Mouse (Mus musculus): ENCODE data around the gene Usp16. TPM values are rescaled to one million over a fixed set of nuclear protein-coding genes. Genes with fewer than 3 reads are reported as not detected.
"Not testable (repeated sequence)": the region's sequence is repeated elsewhere in the genome, so short reads cannot be mapped to it uniquely, and the experiment has no call there.

Gene Usp16
- polyA plus RNA-seq, 1 experiment, result 47.9 TPM

DNA sequence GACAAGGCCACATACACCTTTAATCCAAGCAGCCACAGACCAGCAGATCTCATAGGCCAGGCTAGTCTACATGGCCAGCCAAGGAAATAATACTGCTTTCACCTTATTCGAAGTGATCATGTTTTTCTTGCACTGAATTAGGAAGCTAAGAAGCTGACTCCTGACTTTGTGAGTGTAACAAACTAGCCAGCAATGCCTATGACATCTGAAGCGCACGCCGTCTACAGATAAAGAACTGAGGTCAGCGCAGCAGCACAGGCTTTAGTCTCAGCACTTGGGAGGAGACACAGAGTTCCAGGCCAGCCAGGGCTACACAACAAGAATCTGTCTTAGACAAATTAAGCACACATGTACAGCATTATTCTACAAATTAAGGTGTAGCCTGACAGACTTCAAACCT, 32.2 kb downstream of the Usp16 start:
- no peak for DNase-seq (ENCODE audit: low spot score)

GRCm38 (mm10) chr16:87488605-87489004, 34.1 kb downstream of the Usp16 start:
- no peak for DNase-seq (ENCODE audit: low spot score)

DNA sequence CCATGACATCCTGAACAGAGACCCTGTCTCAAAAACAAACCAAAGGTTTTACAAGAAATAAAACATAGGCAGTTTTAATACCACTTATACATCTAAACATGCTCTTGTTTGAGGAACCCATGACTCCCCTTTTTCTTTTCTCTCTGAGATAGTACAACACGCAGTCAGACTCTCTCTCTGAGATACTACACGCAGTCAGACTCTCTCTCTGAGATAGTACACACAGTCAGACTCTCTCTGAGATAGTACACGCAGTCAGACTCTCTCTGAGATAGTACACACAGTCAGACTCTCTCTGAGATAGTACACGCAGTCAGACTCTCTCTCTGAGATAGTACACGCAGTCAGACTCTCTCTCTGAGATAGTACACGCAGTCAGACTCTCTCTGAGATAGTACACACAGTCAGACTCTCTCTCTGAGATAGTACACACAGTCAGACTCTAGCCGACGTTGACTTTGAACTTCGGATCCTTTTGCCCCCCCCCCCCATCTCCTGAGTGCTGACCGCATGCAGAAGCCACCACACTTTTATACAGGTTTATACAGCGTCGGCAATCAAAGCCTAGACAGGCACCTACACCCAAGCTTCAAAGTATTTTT, 37.8 kb downstream of the Usp16 start:
- DNase-seq (ENCODE audit: low spot score), result not testable (repeated sequence)

GRCm38 (mm10) chr16:87494955-87495655, 40.6 kb downstream of the Usp16 start:
- no peak for DNase-seq (ENCODE audit: low spot score)

DNA sequence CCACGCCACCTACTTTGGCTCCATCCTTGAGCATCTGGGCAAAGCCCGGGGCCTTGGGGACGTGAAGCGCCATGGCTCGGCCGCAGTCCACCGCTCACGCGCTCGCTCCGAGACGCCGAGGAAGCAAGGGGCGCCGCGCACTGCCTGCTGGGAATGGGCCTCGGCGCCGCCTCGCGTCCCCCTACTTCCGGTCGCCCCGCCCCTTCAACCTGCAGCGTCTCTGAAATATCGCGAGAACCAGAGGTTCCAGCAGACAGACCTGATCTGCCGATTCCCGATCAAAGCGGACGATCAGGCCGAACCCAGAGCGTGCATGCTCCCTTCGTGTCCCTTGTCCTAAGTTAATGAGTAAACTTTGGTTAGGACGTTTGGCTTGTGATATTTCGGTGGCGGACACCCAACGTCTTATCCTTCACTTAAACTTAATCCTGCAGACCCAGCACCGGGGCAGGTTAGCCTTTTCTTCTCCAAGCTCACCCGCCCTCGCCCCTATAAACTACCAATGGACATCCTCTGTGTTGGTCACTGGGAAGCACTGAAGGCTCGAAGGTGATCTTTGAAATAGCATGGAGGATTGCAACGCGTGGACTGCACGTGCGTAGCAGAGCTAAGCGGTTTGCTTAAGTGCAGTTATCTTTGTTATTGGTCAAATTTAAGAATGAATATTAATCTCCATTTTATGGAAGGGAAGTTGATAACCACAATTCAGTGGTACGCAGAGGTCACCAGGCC, 41.4 kb downstream of the Usp16 start, which contains the start of gene Cct8:
Cct8 (minus strand) TSS at position 158 of the 732 bp plus-strand sequence.
- peak; percentile 87 for DNase-seq (ENCODE audit: low spot score)

GRCm38 (mm10) chr16:87496728-87497127, 42.2 kb downstream of the Usp16 start:
- DNase-seq (ENCODE audit: low spot score), result no peak

DNA sequence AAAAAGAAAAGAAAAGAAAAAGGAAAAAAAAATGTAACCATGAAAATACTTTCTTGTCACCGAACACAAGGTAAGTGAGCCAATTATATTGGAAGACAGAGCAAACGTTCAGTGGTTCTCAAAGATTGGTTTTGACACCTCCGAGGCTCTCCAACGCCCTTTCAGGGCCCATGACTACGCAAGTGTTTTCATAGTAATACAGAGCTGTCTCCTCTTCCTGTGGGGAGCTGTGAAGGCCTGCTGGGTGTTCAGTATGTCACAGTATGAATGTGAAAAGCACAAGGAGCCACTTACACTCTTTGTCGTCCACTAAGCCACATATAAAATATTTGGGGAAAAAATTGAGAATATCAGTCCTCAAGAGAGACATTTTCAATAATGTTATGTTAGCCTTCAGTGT, 42.7 kb downstream of the Usp16 start:
- no peak for DNase-seq (ENCODE audit: low spot score)

GRCm38 (mm10) chr16:87499556-87499955, 45.1 kb downstream of the Usp16 start:
- no peak for DNase-seq (ENCODE audit: low spot score)

DNA sequence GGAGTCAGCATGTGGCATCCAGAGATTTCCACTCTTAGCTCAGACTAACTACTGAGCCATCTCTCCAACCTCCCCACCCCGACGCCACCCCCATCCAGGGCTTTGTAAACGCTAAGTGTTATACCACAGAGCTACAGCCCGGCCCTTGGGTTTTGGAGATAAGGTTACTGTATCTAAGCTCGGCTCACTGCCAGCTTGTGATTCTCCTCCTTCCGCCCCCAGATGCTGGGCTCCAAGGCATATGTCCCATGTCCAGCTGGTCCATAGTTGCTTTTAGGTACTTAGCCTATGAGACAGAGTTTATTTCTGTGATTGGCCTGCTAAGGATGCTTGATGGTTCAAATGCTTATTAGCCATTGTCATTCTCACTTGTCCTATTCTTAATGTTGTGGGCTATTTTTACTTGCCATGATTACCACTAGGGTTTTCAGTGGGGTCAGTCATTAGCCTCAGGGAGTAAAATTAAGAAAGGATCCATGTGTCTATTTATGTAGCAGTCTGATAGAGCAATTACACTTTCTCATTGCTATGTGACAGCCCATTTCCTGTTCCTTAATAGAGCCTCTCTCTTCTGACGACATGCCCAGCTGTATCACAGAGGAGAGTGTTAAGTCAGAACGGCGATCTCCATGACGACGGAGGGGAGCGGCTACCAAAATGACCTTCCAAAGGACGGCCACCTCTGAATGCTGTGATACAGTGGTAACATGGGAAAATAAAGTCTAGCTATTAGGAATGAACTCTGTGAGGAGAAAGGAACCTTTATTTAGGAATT, 47.0 kb downstream of the Usp16 start:
- no peak for DNase-seq (ENCODE audit: low spot score)

- no peak for DNase-seq (ENCODE audit: low spot score)
Measured at GRCm38 (mm10) chr16:87511706-87512105, 57.2 kb downstream of the Usp16 start.

DNA sequence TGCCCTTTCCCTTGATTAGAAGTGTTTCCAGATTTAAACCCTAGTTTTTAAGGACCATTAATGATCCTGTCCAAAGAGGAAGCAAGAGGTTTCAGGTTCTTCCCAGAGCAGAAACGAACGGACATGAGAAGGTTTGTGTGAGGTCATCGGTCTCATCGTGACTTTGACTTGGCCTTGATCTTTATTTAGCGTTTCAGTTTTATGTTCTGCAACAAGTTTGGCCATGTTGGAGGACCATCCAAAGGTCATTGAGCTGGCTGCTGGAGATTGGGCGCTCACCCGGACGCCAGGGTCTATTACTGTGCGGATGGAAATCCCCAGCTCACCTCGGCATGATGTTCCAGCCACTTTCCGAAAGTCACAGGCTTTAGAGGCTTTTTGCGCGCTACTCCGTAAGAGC, 57.8 kb downstream of the Usp16 start:
- no peak for DNase-seq (ENCODE audit: low spot score)

GRCm38 (mm10) chr16:87524228-87524627, 69.7 kb downstream of the Usp16 start:
- DNase-seq (ENCODE audit: low spot score), result no peak

- no peak for DNase-seq (ENCODE audit: low spot score)
Measured at GRCm38 (mm10) chr16:87527553-87528249, 73.2 kb downstream of the Usp16 start.

GRCm38 (mm10) chr16:87528755-87529154, 74.3 kb downstream of the Usp16 start:
- DNase-seq (ENCODE audit: low spot score), result no peak

Other genes starting within 250 kb of the Usp16 start
- 23.4 and 27.6 TPM in 2 replicates for gene N6amt1, start 100.5 kb upstream of the Usp16 start, polyA plus RNA-seq (2012; rRNA removed)
- 11.4 and 11.7 TPM in 2 replicates for gene Ltn1, start 22.1 kb upstream of the Usp16 start, polyA plus RNA-seq (2012; rRNA removed)
- gene Rwdd2b, start 14.1 kb upstream of the Usp16 start, polyA plus RNA-seq (2012; rRNA removed), result 4.4 and 4.6 TPM in 2 replicates
- gene Cct8, start 41.2 kb downstream of the Usp16 start, polyA plus RNA-seq (2012; rRNA removed), result 119 and 127 TPM in 2 replicates
- gene Map3k7cl, start 98.6 kb downstream of the Usp16 start, polyA plus RNA-seq (2012; rRNA removed), result 2.8 TPM in 2 replicates
- 6.8 and 8.9 TPM in 2 replicates for gene Bach1, start 244.2 kb downstream of the Usp16 start, polyA plus RNA-seq (2012; rRNA removed)